Mouse (Mus musculus) gastrocnemius, adult 18-20 months (tissue): ENCODE data around the gene Rnf39. TPM values are rescaled to one million over a fixed set of nuclear protein-coding genes. Genes with fewer than 3 reads are reported as not detected.

Experiments used
- DNase-seq: peaks from one replicate; pipeline ENCODE4 v3.0.0; 2021; ENCODE audit warnings: low spot score
- long read RNA-seq, 2 experiments: library from polyadenylated mRNA; stranded (forward); transcript quantifications; one replicate each; pipeline ENCODE4 v2.0.0; 2021
- total RNA-seq, 2 experiments: library from RNA; stranded (reverse); gene quantifications; 2 replicates each; pipeline ENCODE4 v1.2.3; 2021

Gene Rnf39
- under 1 TPM; 0.23 to 0.24 TPM for total RNA-seq
- long read RNA-seq, experiment 1, result 0 reads
- long read RNA-seq, experiment 2, partial matches to known transcripts, result 0 of 2 reads
- long read RNA-seq, experiment 2, other reads (novel, unspliced or antisense), result 1 of 2 reads

GRCm38 (mm10) chr17:36942791-36943471 lies at the start of gene Rnf39:
Gene Rnf39 (plus strand): TSS chr17:36942918.
- no peak for DNase-seq

GRCm38 (mm10) chr17:36893387-36893786 lies 49.3 kb upstream of the Rnf39 start:
- no peak for DNase-seq

- DNase-seq, result peak; percentile 34
Observed at GRCm38 (mm10) chr17:36896583-36896982, 46.1 kb upstream of the Rnf39 start.

GRCm38 (mm10) chr17:36897065-36897464 lies 45.7 kb upstream of the Rnf39 start:
- DNase-seq, result no peak

GRCm38 (mm10) chr17:36897552-36898205 lies 45.0 kb upstream of the Rnf39 start, which contains the start of gene Trim31:
Gene Trim31 (plus strand): TSS chr17:36898118.
- DNase-seq, result no peak

- no peak for DNase-seq
Observed at GRCm38 (mm10) chr17:36899376-36899775, 43.3 kb upstream of the Rnf39 start.

- no peak for DNase-seq
Observed at GRCm38 (mm10) chr17:36900001-36900400, 42.7 kb upstream of the Rnf39 start.

- no peak for DNase-seq
Observed at GRCm38 (mm10) chr17:36900691-36901090, 42.0 kb upstream of the Rnf39 start.

GRCm38 (mm10) chr17:36903651-36904050 lies 39.1 kb upstream of the Rnf39 start:
- DNase-seq, result no peak

- DNase-seq, result no peak
Observed at GRCm38 (mm10) chr17:36908235-36908634, 34.5 kb upstream of the Rnf39 start.

- DNase-seq, result no peak
Observed at GRCm38 (mm10) chr17:36909802-36910201, 32.9 kb upstream of the Rnf39 start.

- DNase-seq, result no peak
Observed at GRCm38 (mm10) chr17:36912031-36912430, 30.7 kb upstream of the Rnf39 start.

- DNase-seq, result peak; percentile 64
Observed at GRCm38 (mm10) chr17:36914108-36914507, 28.6 kb upstream of the Rnf39 start.

GRCm38 (mm10) chr17:36915076-36915475 lies 27.6 kb upstream of the Rnf39 start:
- peak; percentile 24 for DNase-seq

- DNase-seq, result no peak
Observed at GRCm38 (mm10) chr17:36920239-36920638, 22.5 kb upstream of the Rnf39 start.

- no peak for DNase-seq
Observed at GRCm38 (mm10) chr17:36922715-36923114, 20.0 kb upstream of the Rnf39 start.

- DNase-seq, result no peak
Observed at GRCm38 (mm10) chr17:36923491-36923890, 19.2 kb upstream of the Rnf39 start.

GRCm38 (mm10) chr17:36927496-36928120 lies 15.1 kb upstream of the Rnf39 start:
- no peak for DNase-seq

GRCm38 (mm10) chr17:36929236-36929932 lies 13.3 kb upstream of the Rnf39 start:
- no peak for DNase-seq

GRCm38 (mm10) chr17:36930233-36930632 lies 12.5 kb upstream of the Rnf39 start:
- no peak for DNase-seq

GRCm38 (mm10) chr17:36931130-36931529 lies 11.6 kb upstream of the Rnf39 start:
- DNase-seq, result no peak

GRCm38 (mm10) chr17:36931806-36932205 lies 10.9 kb upstream of the Rnf39 start:
- DNase-seq, result no peak
